Mouse (Mus musculus): ENCODE measurements around the gene Ephb1.

- no peak for TF ChIP-seq POLR2A (IDR thresholded peaks at IDR 0.05; ENCODE audit: extremely low read depth, insufficient read depth, low read length)
- no peak for TF ChIP-seq CTCF (IDR thresholded peaks at IDR 0.05; ENCODE audit: low read depth, low read length)
Observed at GRCm38 (mm10) chr9:101883295-101883694, 471.2 kb downstream of the Ephb1 start.
